Mouse (Mus musculus) heart, embryonic 10.5 days (tissue): ENCODE measurements around the gene Dlg5. TPM values are rescaled to one million over a fixed set of nuclear protein-coding genes. Genes with fewer than 3 reads are reported as not detected.

Source experiments
- DNase-seq: peaks from one replicate; pipeline ENCODE4 v3.0.0-alpha.2; 2017; ENCODE audit warnings: low spot score
- H3K27ac ChIP-seq: fragments of 300-500 bp; sonication (generic); 2 replicates; pipeline ENCODE4 v1.5.1; 2016; ENCODE audit warnings: mild to moderate bottlenecking
- H3K27me3 ChIP-seq: fragments of 300-500 bp; sonication (generic); 2 replicates; pipeline ENCODE4 v1.6.1; 2016; ENCODE audit warnings: mild to moderate bottlenecking; ENCODE audit not compliant: poor library complexity, insufficient read depth, severe bottlenecking
- H3K36me3 ChIP-seq: fragments of 300-500 bp; sonication (generic); 2 replicates; pipeline ENCODE4 v1.6.1; 2016; ENCODE audit warnings: mild to moderate bottlenecking, moderate library complexity
- H3K4me1 ChIP-seq: fragments of 300-500 bp; sonication (generic); 2 replicates; pipeline ENCODE4 v1.6.1; 2016; ENCODE audit warnings: mild to moderate bottlenecking
- H3K4me3 ChIP-seq: fragments of 300-500 bp; sonication (generic); 2 replicates; pipeline ENCODE4 v1.5.1; 2016; ENCODE audit warnings: mild to moderate bottlenecking, moderate library complexity
- H3K9me3 ChIP-seq: fragments of 300-500 bp; sonication (generic); 2 replicates; pipeline ENCODE4 v1.6.1; 2016; ENCODE audit warnings: mild to moderate bottlenecking, moderate library complexity
- WGBS: fragments of 180-500 bp; shearing (Covaris S2); methylation state at CpG from one replicate; pipeline ENCODE4 v1.1.7; 2016; 5-methylcytosine and 5-hydroxymethylcytosine counted together
- polyA plus RNA-seq: library from polyadenylated mRNA; unstranded; fragments of >200 nt; fragmentation: Nextera tagmentation; extraction: Ambion mirVana; gene quantifications from 2 replicates; pipeline ENCODE4 v1.2.1, GENCODE M21; 2016

Gene Dlg5
- polyA plus RNA-seq, 1 experiment from 2014 or later, result 15.1 TPM

GRCm38 (mm10) chr14:24205281-24205871 lies 40.3 kb downstream of the Dlg5 start:
- no peaks in the 10 kb centered on the region for H3K27me3 ChIP-seq
- no peak overlapping the region for H3K4me3 ChIP-seq
- peaks cover 82% of the 10 kb centered on the region for H3K4me1 ChIP-seq
- WGBS, result 43% methylated on average over 6 of the region's 6 CpGs
- H3K36me3 ChIP-seq, result no peaks in the 10 kb centered on the region
- H3K27ac ChIP-seq, result peak overlapping the region; percentile 72
- H3K9me3 ChIP-seq, result no peaks in the 10 kb centered on the region
- DNase-seq, result no peak

GRCm38 (mm10) chr14:24203210-24203609 lies 42.5 kb downstream of the Dlg5 start:
- 92% methylated on average over 8 of the region's 8 CpGs for WGBS
- no peaks in the 10 kb centered on the region for H3K9me3 ChIP-seq
- peaks cover 86% of the 10 kb centered on the region for H3K4me1 ChIP-seq
- H3K27ac ChIP-seq, result peak overlapping the region; percentile 47
- no peak for DNase-seq
- H3K27me3 ChIP-seq, result no peaks in the 10 kb centered on the region
- no peaks in the 10 kb centered on the region for H3K36me3 ChIP-seq
- H3K4me3 ChIP-seq, result no peak overlapping the region

- peaks cover 72% of the 10 kb centered on the region for H3K4me1 ChIP-seq
- DNase-seq, result no peak
- no peaks in the 10 kb centered on the region for H3K9me3 ChIP-seq
- H3K36me3 ChIP-seq, result 0 out of 2 replicates have a peak, but pooled peaks cover 6% of the 10 kb centered on the region
- WGBS, result 95% methylated on average over 2 of the region's 2 CpGs
- no peak overlapping the region for H3K27ac ChIP-seq
- H3K4me3 ChIP-seq, result no peak overlapping the region
- no peaks in the 10 kb centered on the region for H3K27me3 ChIP-seq
Measured at GRCm38 (mm10) chr14:24200771-24201170, 44.9 kb downstream of the Dlg5 start.

- Histone ChIP-seq H3K9me3 (no peaks in the 10 kb centered on the region), H3K4me1 (peaks cover 62% of the 10 kb centered on the region), H3K27me3 (no peaks in the 10 kb centered on the region), H3K36me3 (0 out of 2 replicates have a peak, but pooled peaks cover 6% of the 10 kb centered on the region), H3K4me3 (no peak overlapping the region), H3K27ac (peak overlapping the region; percentile 18; the same call in 1 of the 2 replicates)
- no peak for DNase-seq
- WGBS, result 50% methylated on average over 6 of the region's 6 CpGs
Measured at GRCm38 (mm10) chr14:24199732-24200131, 46.0 kb downstream of the Dlg5 start.

GRCm38 (mm10) chr14:24197865-24198264 lies 47.9 kb downstream of the Dlg5 start:
- 0 out of 2 replicates have a peak, but pooled peaks cover 6% of the 10 kb centered on the region for H3K36me3 ChIP-seq
- 71% methylated on average over 5 of the region's 5 CpGs for WGBS
- no peaks in the 10 kb centered on the region for H3K9me3 ChIP-seq
- no peak for DNase-seq
- H3K27me3 ChIP-seq, result no peaks in the 10 kb centered on the region
- peaks cover 45% of the 10 kb centered on the region for H3K4me1 ChIP-seq
- no peak overlapping the region for H3K27ac ChIP-seq
- H3K4me3 ChIP-seq, result no peak overlapping the region

- no peak for DNase-seq
- WGBS, result 81% methylated on average over 6 of the region's 6 CpGs
- no peak overlapping the region for H3K27ac ChIP-seq
Measured at GRCm38 (mm10) chr14:24196947-24197346, 48.8 kb downstream of the Dlg5 start.

GRCm38 (mm10) chr14:24190131-24190530 lies 55.6 kb downstream of the Dlg5 start:
- Histone ChIP-seq H3K27me3 (no peaks in the 10 kb centered on the region), H3K9me3 (no peaks in the 10 kb centered on the region), H3K36me3 (peaks cover 23% of the 10 kb centered on the region; the same call in 1 of the 2 replicates), H3K4me3 (no peak overlapping the region), H3K27ac (no peak overlapping the region), H3K4me1 (peaks cover 27% of the 10 kb centered on the region)
- DNase-seq, result no peak
- WGBS, result 83% methylated on average over 13 of the region's 13 CpGs

More at GRCm38 (mm10) chr14:24196947-24197346, 48.8 kb downstream of the Dlg5 start:
- Histone ChIP-seq H3K27me3 (no peaks in the 10 kb centered on the region), H3K9me3 (no peaks in the 10 kb centered on the region), H3K4me1 (peaks cover 40% of the 10 kb centered on the region), H3K36me3 (0 out of 2 replicates have a peak, but pooled peaks cover 6% of the 10 kb centered on the region), H3K4me3 (no peak overlapping the region)

GRCm38 (mm10) chr14:24189598-24189997 lies 56.1 kb downstream of the Dlg5 start:
- no peaks in the 10 kb centered on the region for H3K27me3 ChIP-seq
- peaks cover 28% of the 10 kb centered on the region for H3K4me1 ChIP-seq
- DNase-seq, result no peak
- H3K9me3 ChIP-seq, result no peaks in the 10 kb centered on the region
- H3K4me3 ChIP-seq, result no peak overlapping the region
- WGBS, result 71% methylated on average over 7 of the region's 7 CpGs
- peaks cover 23% of the 10 kb centered on the region; the same call in 1 of the 2 replicates for H3K36me3 ChIP-seq
- H3K27ac ChIP-seq, result no peak overlapping the region

- H3K27ac ChIP-seq, result peak overlapping the region; percentile 52; the same call in 1 of the 2 replicates
- no peak for DNase-seq
Measured at GRCm38 (mm10) chr14:24185514-24185913, 60.2 kb downstream of the Dlg5 start.

GRCm38 (mm10) chr14:24182955-24183354 lies 62.8 kb downstream of the Dlg5 start:
- Histone ChIP-seq H3K36me3 (peaks cover 3% of the 10 kb centered on the region; the same call in 1 of the 2 replicates), H3K9me3 (no peaks in the 10 kb centered on the region), H3K4me3 (no peak overlapping the region), H3K27me3 (no peaks in the 10 kb centered on the region), H3K4me1 (peaks cover 23% of the 10 kb centered on the region), H3K27ac (0 out of 2 replicates have a peak overlapping the region, but pooled peaks have one; percentile 16)
- 72% methylated on average over 3 of the region's 3 CpGs for WGBS
- DNase-seq, result no peak

More at GRCm38 (mm10) chr14:24185514-24185913, 60.2 kb downstream of the Dlg5 start:
- peaks cover 28% of the 10 kb centered on the region for H3K4me1 ChIP-seq
- H3K27me3 ChIP-seq, result no peaks in the 10 kb centered on the region
- no peaks in the 10 kb centered on the region for H3K9me3 ChIP-seq
- no peak overlapping the region for H3K4me3 ChIP-seq
- peaks cover 13% of the 10 kb centered on the region; the same call in 1 of the 2 replicates for H3K36me3 ChIP-seq
- 48% methylated on average over 4 of the region's 4 CpGs for WGBS

GRCm38 (mm10) chr14:24181811-24182506 lies 63.8 kb downstream of the Dlg5 start:
- no peaks in the 10 kb centered on the region for H3K9me3 ChIP-seq
- no peak overlapping the region for H3K4me3 ChIP-seq
- peak overlapping the region; percentile 26 for H3K27ac ChIP-seq
- H3K36me3 ChIP-seq, result peaks cover 7% of the 10 kb centered on the region; the same call in 1 of the 2 replicates
- H3K27me3 ChIP-seq, result no peaks in the 10 kb centered on the region
- DNase-seq, result peak; percentile 90
- 30% methylated on average over 10 of the region's 10 CpGs for WGBS
- H3K4me1 ChIP-seq, result peaks cover 26% of the 10 kb centered on the region

- 77% methylated on average over 6 of the region's 6 CpGs for WGBS
- Histone ChIP-seq H3K4me1 (peaks cover 20% of the 10 kb centered on the region), H3K27ac (no peak overlapping the region), H3K36me3 (peaks cover 31% of the 10 kb centered on the region), H3K27me3 (no peaks in the 10 kb centered on the region), H3K9me3 (no peaks in the 10 kb centered on the region), H3K4me3 (no peak overlapping the region)
- no peak for DNase-seq
Measured at GRCm38 (mm10) chr14:24179466-24179991, 66.2 kb downstream of the Dlg5 start.

GRCm38 (mm10) chr14:24176609-24177008 lies 69.1 kb downstream of the Dlg5 start:
- Histone ChIP-seq H3K4me3 (no peak overlapping the region), H3K36me3 (peaks cover 56% of the 10 kb centered on the region), H3K27ac (no peak overlapping the region), H3K9me3 (no peaks in the 10 kb centered on the region), H3K27me3 (no peaks in the 10 kb centered on the region), H3K4me1 (peaks cover 16% of the 10 kb centered on the region; the same call in 1 of the 2 replicates)
- DNase-seq, result no peak
- 62% methylated on average over 10 of the region's 10 CpGs for WGBS
